Mouse (Mus musculus): ENCODE results near the gene Lpcat1.

GRCm38 (mm10) chr13:73433681-73434535, 33.1 kb upstream of the Lpcat1 start:
- TF ChIP-seq CTCF (IDR thresholded peaks at IDR 0.05; ENCODE audit: borderline replicate concordance, insufficient read depth, low read length) = no peak
- TF ChIP-seq POLR2A (IDR thresholded peaks at IDR 0.05; ENCODE audit: low read depth, low read length) = no peak

Data from embryonic fibroblast, embryonic 13.5 days (primary cell).